In genomic region chr9:112209803-112210202, GRCm38 (mm10) we compare ENCODE assay signal across 24 mouse cellular contexts. TPM values are rescaled to one million over a fixed set of nuclear protein-coding genes. Genes with fewer than 3 reads are reported as not detected.
DNase-seq lines count a peak whose midpoint lies in the region; ATAC-seq lines count a peak whose summit lies in the region.
"Had no signal": no experiment of that assay in that cellular context is flagged by ENCODE, and none has a peak within 500 bp of the region (broad histone marks: within the 10 kb centered on the region; RNA-seq: fewer than 3 reads in every experiment).

No protein-coding gene starts in this region.

- no peak overlapping the region for H3K9ac ChIP-seq in heart, embryonic 15.5 days
- H3K9ac ChIP-seq: forebrain, embryonic 12.5 days; kidney, embryonic 15.5 days; midbrain, embryonic 15.5 days had no signal

- H3K4me1 ChIP-seq in heart, embryonic 15.5 days (replicated peaks) = peaks cover 6% of the 10 kb centered on the region

- intact Hi-C loops in left cerebral cortex, postnatal 4 days (cut with DNase I) = loop anchor here (10.0 kb wide), 1 partner anchor 1435 kb away; no protein-coding TSS in a partner anchor

- H3K4me2 ChIP-seq in heart, embryonic 15.5 days = no peak overlapping the region
- H3K4me2 ChIP-seq: forebrain, embryonic 12.5 days; kidney, embryonic 15.5 days; midbrain, embryonic 15.5 days had no signal

- no peaks in the 10 kb centered on the region for H3K27me3 ChIP-seq in heart, embryonic 15.5 days
- H3K27me3 ChIP-seq: forebrain, embryonic 12.5 days; megakaryocyte, embryonic 14.5 days; midbrain, embryonic 15.5 days had no signal

- 64% methylated on average over 3 of the region's 3 CpGs for WGBS in heart, embryonic 15.5 days

- no peak overlapping the region for H3K27ac ChIP-seq in heart, embryonic 15.5 days
- H3K27ac ChIP-seq: embryonic facial prominence, embryonic 10.5 days; forebrain, embryonic 12.5 days; kidney, embryonic 15.5 days; midbrain, embryonic 15.5 days; stomach, postnatal 0 days had no signal

- H3K4me3 ChIP-seq in heart, embryonic 15.5 days = no peak overlapping the region
- H3K4me3 ChIP-seq: embryonic facial prominence, embryonic 10.5 days; forebrain, embryonic 12.5 days; kidney, embryonic 15.5 days; megakaryocyte, embryonic 14.5 days; midbrain, embryonic 15.5 days; myocyte had no signal

- no peak for DNase-seq in heart, adult 11 months
- DNase-seq in left cerebral cortex, postnatal 4 days = peak; percentile 77
- DNase-seq in left cerebral cortex, adult 8-10 months (ENCODE audit: low spot score in 2 of 2) = no peak
- DNase-seq in cerebellum, adult 9-11 months = peak; percentile 90
- DNase-seq in spleen, postnatal 10 days (ENCODE audit: low spot score in 2 of 2) = no peak
- DNase-seq in urinary bladder, postnatal 36 days (ENCODE audit: low spot score in 2 of 2) = no peak
- DNase-seq: adrenal gland, postnatal 14 days; kidney, postnatal 4 days; liver; lung, adult 18-20 months; right cerebral cortex, postnatal 4 days had no signal

- H3K36me3 ChIP-seq in heart, embryonic 15.5 days = no peaks in the 10 kb centered on the region
- H3K36me3 ChIP-seq: embryonic facial prominence, embryonic 10.5 days; forebrain, embryonic 12.5 days; G1E; kidney, embryonic 15.5 days; midbrain, embryonic 15.5 days had no signal

- 0 out of 2 replicates have a peak, but pooled peaks have one; percentile 30 for ATAC-seq in heart, embryonic 15.5 days (replicated peaks; ENCODE audit: insufficient number of reproducible peaks, insufficient read depth, low FRiP score, low read depth)
- peak; percentile 86 for ATAC-seq in cerebellum, adult (ENCODE audit: insufficient number of reproducible peaks, low FRiP score, low TSS enrichment)
- ATAC-seq: activated CD4-positive, CD25-positive, alpha-beta regulatory T cell, adult 4 months; intestine, postnatal 0 days; midbrain, embryonic 15.5 days had no signal

- H3K9me3 ChIP-seq in heart, embryonic 15.5 days (replicated peaks) = no peaks in the 10 kb centered on the region
- H3K9me3 ChIP-seq: embryonic facial prominence, embryonic 10.5 days; forebrain, embryonic 12.5 days; kidney, embryonic 15.5 days; megakaryocyte, embryonic 14.5 days; midbrain, embryonic 15.5 days had no signal

RNA-seq across cellular contexts. Expression of gene Arpp21, which starts 25.9 kb away (rescaled TPM):
- polyA plus RNA-seq in heart, embryonic 15.5 days (2015; fragmentation: Nextera tagmentation; extraction: Ambion mirVana) = 3.2 and 15.5 TPM in 2 replicates
- total RNA-seq in left cerebral cortex, postnatal 4 days (2021) = 100 to 1,000 TPM; 459 to 577 TPM
- 100 to 1,000 TPM; 639 to 745 (median 708) TPM for total RNA-seq in left cerebral cortex, adult 8-10 months (2022)
- polyA plus RNA-seq: G1E; urinary bladder, adult 2 months had no signal

Comparison
In these comparisons a context has a peak if more than half of its experiments do, and no peak if none do; other contexts are left out.
1. DNase-seq: peak in left cerebral cortex, postnatal 4 days (single experiment) and cerebellum, adult 9-11 months (single experiment); none in heart, adult 11 months (single experiment), left cerebral cortex, adult 8-10 months (0 of 2), spleen, postnatal 10 days (0 of 2) and urinary bladder, postnatal 36 days (0 of 2).